Mouse (Mus musculus) testis, postnatal 10 days (tissue): Measurements from ENCODE around the gene A430033K04Rik.
A peak's percentile ranks its signal among the peaks of the same experiment; 100 is the strongest.

Experiments used
- DNase-seq: peaks from one replicate; pipeline ENCODE4 v3.0.0; 2021; ENCODE audit warnings: low spot score

Gene A430033K04Rik

DNA sequence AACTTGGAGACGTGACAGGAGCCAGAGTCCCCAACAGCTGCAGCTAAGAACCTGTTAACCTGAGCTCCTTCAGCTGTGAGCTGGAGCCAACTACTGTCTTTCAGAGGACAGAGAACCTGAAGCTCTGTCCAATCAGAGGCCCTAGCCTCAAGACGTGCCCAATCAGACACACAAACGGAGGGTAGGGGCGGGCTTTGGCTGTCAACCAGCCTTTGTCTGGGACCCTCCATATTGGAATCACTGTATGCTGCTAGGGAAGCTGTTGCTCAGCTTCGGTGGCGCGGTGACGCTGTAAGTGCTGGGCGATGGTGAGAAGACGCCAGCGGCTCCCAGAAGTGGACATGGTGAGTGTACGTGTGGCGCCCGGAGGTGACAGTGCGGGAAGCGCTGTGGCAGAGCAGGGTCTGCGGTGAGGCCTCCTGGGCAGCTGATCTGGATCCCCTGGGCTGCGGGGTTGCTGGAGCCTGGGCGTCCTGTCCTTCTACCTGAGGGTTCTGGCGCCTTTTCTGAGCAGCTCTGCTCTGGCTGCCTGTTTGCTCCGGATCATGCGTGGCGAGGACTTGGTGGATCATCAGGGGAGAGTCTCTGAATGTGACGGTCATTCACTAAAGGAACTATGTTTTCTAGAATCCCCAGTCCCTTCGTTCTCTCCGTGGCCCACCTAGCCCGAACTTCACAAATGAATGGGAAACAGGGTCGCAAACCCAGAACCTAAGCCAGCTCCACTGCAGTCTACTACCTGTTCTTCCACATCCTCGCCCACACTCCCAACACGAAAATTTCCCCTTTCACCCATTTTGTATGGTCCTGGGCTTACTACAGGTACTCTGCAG, at the start of gene A430033K04Rik:
TSS of gene A430033K04Rik (plus strand) at position 215 of the 833 bp plus-strand sequence.
- DNase-seq, result peak; percentile 93

DNA sequence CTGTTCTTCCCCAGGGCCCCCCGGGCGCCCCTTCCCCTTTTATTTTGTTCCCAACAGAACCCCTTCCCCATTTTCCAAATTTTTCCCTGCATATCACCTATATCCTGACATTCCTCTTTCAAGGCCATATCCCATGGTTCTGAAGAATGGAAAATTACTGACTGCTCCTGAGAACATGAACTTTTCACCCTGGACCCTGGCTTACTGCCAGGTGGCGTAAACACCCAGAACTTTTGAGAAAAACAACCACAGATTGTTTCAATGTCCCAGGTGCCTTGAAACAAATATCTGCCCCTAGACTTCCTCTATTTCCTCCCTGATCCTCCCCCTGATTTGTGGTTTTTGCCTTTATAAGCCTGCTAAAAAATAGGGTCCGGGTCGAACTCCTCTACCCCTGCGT, 35.3 kb upstream of the A430033K04Rik start:
- no peak for DNase-seq

- DNase-seq, result no peak
These were observed 4.3 kb upstream of the A430033K04Rik start for GRCm38 (mm10) chr5:138618353-138618752.

DNA sequence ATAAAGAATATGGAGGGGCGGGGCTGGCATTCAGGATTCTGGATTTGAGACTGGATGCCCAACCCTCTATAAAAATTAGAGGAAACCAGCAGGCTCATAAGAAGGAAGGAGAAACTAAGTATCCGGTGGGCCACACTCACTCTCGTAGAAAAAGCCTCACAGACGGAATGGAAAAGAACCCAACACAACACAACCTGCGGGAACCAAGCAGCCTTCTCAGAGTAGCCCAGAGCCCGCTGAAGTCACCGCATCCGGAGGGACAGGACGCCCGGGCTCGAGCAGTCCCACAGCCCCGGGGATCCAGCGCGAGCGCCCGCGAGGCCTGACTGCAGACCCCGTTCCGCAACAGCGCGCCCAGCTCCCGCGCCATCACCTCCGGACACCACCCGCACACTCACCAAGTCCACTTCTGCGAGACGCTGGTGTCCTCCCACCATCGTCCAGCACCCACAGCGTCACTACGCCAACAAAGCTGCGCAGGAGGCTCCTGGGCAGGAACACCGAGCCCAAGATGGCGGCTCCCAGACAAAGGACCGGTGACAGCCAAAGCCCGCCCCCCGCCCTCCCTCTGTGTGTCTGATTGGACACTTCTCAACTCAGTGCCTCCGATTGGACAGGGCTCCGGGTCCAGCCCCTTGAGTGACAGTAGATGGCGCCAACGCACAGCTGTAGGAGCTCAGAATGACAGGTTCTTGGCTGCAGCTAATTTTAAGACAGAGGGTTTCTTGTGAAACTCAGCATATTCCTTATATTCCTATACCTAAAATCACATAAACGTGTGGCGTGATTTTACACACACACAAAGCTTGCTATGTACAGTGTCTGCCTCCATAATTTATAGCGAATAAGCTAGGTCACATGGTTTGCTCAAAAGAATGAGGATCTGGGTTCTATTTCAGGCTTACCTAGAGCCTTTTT, 3.2 kb upstream of the A430033K04Rik start, which contains the start of gene Zfp68:
TSS of gene Zfp68 (minus strand) at position 551 of the 918 bp plus-strand sequence.
- peak; percentile 92 for DNase-seq

GRCm38 (mm10) chr5:138620836-138621235, 1.8 kb upstream of the A430033K04Rik start:
- no peak for DNase-seq

DNA sequence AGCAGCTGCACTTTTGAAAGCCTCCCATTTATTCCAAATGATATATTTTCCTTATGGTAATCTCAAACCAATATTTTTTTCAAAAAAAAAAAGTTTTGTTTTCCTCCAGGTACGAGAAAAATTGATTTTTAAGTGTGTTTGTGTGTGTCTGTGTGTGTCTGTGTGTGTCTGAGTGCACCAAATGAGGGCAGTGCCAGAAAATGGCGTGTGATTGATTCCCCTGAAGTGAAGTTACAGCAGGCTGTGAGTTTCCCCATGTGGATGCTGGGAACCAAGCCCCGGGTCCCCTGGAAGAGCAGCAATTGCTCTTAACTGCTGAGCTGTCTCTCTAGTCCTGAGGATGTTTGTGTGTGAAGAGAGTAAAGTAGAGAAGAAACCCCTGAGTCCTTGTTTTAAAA, 818 bp downstream of the A430033K04Rik start:
- DNase-seq, result no peak

GRCm38 (mm10) chr5:138636486-138636885, 13.8 kb downstream of the A430033K04Rik start:
- no peak for DNase-seq

- no peak for DNase-seq
These were observed 18.4 kb downstream of the A430033K04Rik start for GRCm38 (mm10) chr5:138641081-138641480.

GRCm38 (mm10) chr5:138641761-138642160, 19.1 kb downstream of the A430033K04Rik start:
- DNase-seq, result no peak

GRCm38 (mm10) chr5:138652911-138653310, 30.3 kb downstream of the A430033K04Rik start:
- no peak for DNase-seq

DNA sequence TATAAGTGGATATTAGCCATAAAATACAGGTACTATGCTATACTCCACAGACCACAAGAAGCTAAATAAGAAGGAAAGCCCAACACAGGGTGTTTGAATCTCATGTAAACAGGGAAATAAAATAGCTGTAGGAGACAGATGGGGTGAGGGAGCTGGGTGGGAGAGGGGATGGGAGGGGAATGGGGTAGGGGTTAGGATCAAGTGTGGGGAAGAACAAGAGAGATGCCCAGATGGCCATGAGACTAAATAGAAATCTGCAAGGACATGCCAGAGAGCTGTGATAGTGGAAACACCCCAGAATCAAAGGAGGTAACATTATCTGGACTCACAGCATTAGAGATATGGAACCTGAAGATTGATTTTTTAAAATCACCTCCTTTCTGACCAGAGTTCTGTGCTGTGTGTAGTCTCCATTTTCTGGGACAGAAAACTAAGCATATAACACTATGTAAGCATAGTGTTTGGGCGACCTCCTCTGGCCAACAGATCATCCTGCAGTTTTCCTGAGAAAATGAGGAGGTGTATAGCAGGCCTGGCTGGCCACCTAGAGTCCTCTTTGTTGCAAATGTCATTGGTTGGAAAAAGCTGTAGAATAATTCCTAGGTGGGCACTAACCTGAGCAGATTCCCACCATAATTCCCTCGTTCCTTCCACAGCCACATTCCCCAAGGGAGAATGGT, 34.0 kb downstream of the A430033K04Rik start:
- peak; percentile 76 for DNase-seq

- DNase-seq, result no peak
These were observed 34.7 kb downstream of the A430033K04Rik start for GRCm38 (mm10) chr5:138657407-138657806.

DNA sequence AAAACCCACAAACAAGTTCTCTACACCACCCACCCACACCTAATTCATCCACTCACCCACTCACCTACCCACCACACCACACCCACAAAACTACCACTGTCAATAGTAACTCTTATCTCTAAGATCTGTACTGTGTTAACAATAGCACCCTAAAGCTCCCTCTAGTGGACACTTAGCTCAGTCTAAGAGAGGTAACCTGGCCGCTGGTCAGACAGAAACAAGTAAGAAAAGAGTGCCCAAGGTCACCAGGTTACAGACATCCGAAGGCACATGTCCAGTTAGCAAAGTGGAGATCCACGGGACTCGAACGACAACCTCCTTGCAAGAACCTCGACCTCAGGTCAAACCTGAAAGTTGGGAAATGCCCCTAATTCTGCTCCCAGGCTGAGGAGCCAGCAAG, 35.2 kb downstream of the A430033K04Rik start:
- no peak for DNase-seq

- DNase-seq, result peak; percentile 62
These were observed 36.3 kb downstream of the A430033K04Rik start for GRCm38 (mm10) chr5:138658922-138659321.

DNA sequence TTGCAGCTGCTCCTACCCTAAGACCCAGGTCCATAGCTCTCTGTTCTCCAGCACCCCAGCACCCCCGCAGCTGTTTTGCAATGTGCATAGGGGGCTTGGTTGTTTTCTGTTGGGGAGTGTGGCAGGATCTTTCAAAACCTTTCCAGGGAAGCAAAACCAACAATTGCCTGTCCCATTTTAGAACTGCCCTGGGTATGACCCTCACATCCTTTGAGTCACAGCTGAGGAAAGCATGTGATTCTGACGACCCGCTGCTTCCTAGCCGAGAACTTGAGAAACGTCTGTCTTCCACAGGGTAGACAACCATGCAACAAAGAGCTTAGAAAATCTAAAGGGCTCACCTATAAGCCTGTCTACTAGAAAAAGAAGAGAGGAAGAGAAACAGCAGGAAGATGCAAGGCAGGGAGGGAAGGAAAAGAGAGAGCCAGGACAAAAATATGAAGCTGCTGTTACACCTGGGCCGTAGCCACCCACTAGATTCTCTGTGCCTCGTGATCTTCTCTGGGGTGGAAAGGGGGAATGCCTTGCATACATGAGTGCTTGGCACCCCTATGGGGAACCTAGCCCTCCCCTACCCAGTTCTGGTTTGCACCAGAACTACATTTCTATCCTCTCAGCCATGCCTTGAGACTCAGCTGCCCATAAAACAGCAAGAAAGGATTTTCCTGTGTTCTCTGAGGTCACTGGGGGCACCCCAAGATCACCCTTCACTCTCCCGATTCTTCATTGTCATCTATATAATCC, 60.5 kb downstream of the A430033K04Rik start:
- DNase-seq, result no peak

DNA sequence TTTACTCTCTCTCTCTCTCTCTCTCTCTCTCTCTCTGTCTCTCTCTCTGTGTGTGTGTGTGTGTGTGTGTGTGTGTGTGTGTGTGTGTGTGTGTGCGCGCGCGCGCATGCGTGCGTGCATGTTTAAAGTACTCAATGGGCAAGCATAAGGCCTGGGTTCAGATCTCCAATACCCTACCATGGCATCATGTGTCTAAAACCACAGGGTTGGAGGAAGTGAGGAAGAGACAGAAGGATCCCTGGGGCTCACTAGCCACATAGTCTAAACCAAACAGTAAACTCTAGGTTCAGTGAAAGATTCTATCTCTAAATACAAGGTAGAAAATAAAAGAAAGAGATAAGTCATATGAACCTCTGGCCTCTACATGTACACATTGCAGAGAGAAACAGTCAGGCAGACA, 61.2 kb downstream of the A430033K04Rik start:
- DNase-seq, result no peak

- DNase-seq, result no peak
These were observed 64.8 kb downstream of the A430033K04Rik start for GRCm38 (mm10) chr5:138687453-138687852.

- DNase-seq, result no peak
These were observed 66.6 kb downstream of the A430033K04Rik start for GRCm38 (mm10) chr5:138689254-138689653.

DNA sequence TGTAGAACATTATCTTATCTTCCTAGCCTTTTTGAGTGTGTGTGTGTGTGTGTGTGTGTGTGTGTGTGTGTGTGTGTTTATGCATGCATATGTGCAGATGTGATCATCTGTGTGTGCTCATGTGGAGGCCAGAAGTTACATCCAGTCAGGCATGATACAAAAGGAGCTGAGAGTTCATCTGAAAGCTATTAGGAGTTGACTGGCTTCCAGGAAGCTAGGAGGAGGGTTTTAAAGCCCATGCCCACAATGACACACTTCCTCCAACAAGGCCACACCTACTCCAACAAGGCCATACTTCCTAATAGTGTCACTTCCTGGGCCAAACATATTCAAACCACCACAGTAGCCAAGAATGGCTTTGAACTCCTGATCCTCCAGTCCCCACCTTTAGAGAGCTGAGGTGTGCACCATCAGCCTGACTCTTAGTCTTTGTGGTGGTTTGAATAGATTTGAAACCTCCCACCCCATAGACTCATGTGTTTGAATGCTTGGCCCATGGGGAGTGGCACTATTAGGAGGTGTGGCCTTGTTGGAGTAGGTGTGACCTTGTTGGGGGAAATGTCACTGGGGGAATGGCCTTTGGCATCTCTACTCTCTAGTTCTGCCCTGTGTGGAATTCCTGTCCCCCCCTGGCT, 70.4 kb downstream of the A430033K04Rik start:
- DNase-seq, result no peak

GRCm38 (mm10) chr5:138694036-138694435, 71.4 kb downstream of the A430033K04Rik start:
- no peak for DNase-seq
